Mouse (Mus musculus): ENCODE data around the gene 4932438H23Rik. TPM values are rescaled to one million over a fixed set of nuclear protein-coding genes. Genes with fewer than 3 reads are reported as not detected.
A peak's percentile ranks its signal among the peaks of the same experiment; 100 is the strongest.

The 4932438H23Rik gene
- total and polyA plus RNA-seq, 3 experiments: not detected

DNA sequence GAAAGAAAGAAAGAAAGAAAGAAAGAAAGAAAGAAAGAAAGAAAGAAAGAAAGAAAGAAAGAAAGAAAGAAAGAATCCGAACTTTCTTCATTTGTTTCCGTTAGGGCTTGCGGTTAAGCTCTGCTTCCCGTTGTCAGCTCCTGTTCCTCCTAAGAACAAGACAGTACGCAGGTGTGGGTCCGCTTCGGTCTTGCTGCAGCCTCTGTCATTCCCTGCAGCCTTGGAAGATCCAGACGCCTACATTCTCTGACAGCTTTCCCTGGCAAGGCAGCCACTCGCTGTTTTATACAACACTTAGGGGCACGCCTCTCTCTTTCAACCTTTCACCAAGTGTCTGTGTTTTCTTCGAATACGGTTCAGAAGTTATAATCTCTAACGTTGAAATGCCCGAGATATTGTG lies 8.5 kb upstream of the 4932438H23Rik start:
- no peaks in the 10 kb centered on the region for H3K9me3 ChIP-seq (replicated peaks; ENCODE audit: insufficient read depth, low read length)
- H3K4me3 ChIP-seq (ENCODE audit: control insufficient read depth in 1 of 2, insufficient read depth in 1 of 2, low read depth in 2 of 2, low read length in 2 of 2): no peak overlapping the region
- no peaks in the 10 kb centered on the region for H3K27me3 ChIP-seq (ENCODE audit: control insufficient read depth in 1 of 2, insufficient read depth in 2 of 2, low read length in 2 of 2)
- no peak overlapping the region for H3K9ac ChIP-seq (ENCODE audit: control insufficient read depth, low read depth, low read length, poor library complexity, severe bottlenecking)
- TF ChIP-seq GATA1 (IDR thresholded peaks at IDR 0.05; ENCODE audit: low read depth, low read length): no peak
- no peak for TF ChIP-seq USF1 (IDR thresholded peaks at IDR 0.05; ENCODE audit: low read depth, low read length)
- no peak for TF ChIP-seq RCOR1 (IDR thresholded peaks at IDR 0.05; ENCODE audit: low read depth, low read length)
- TF ChIP-seq MYC (IDR thresholded peaks at IDR 0.05; ENCODE audit: low read depth, low read length): no peak
- TF ChIP-seq ZNF384 (IDR thresholded peaks at IDR 0.05; ENCODE audit: low read depth, low read length): no peak
- TF ChIP-seq MAFK (IDR thresholded peaks at IDR 0.05; ENCODE audit: borderline replicate concordance, low read depth, low read length): no peak
- TF ChIP-seq TBP (IDR thresholded peaks at IDR 0.05; ENCODE audit: low read depth, low read length): no peak
- no peak for TF ChIP-seq POLR2A (IDR thresholded peaks at IDR 0.05; ENCODE audit: control insufficient read depth in 1 of 2, insufficient read depth in 1 of 2, low read depth in 1 of 2, low read length in 2 of 2, poor library complexity in 1 of 2)
- no peak for TF ChIP-seq SMC3 (IDR thresholded peaks at IDR 0.05; ENCODE audit: low read depth, low read length)
- no peak for TF ChIP-seq TAL1 (IDR thresholded peaks at IDR 0.05; ENCODE audit: low read length)
- DNase-seq (ENCODE audit: low read depth, low spot score): no peak
- no peak overlapping the region for H3K27ac ChIP-seq (ENCODE audit: control insufficient read depth, low read depth, low read length)
- no peaks in the 10 kb centered on the region for H3K79me2 ChIP-seq (ENCODE audit: control insufficient read depth, insufficient read depth, low read length, poor library complexity)
- peaks cover 0 to 5% of the 10 kb centered on the region in 2 experiments; a peak in 1 of 4 replicates for H3K4me1 ChIP-seq (ENCODE audit: control insufficient read depth in 1 of 2, insufficient read depth in 2 of 2, low read length in 2 of 2)
- H3K36me3 ChIP-seq (ENCODE audit: control insufficient read depth in 1 of 2, insufficient read depth in 2 of 2, low read length in 2 of 2): peaks cover 0 to 7% of the 10 kb centered on the region in 2 experiments; a peak in 2 of 4 replicates

DNA sequence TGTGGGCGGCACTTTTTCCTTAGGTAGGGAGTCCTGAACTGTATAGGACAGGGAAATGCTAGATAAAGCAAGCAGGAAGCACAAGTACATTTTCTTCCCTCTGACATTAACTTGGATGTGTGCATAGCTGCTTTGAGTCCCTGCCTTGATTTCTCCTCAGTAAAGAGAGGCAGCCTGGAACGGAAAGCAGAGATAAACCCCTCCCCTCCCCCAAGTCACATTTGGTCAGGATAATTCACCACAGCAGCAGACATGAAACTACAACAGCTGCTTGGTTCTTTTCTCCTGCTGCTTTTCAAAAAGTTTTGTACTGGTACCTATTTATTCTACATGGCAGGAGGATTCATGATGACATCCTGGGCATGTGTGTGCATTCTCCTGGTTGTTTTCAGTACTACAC lies 5.6 kb upstream of the 4932438H23Rik start:
- Histone ChIP-seq H3K9me3 (replicated peaks; ENCODE audit: insufficient read depth, low read length) (no peaks in the 10 kb centered on the region), H3K79me2 (ENCODE audit: control insufficient read depth, insufficient read depth, low read length, poor library complexity) (no peaks in the 10 kb centered on the region), H3K9ac (ENCODE audit: control insufficient read depth, low read depth, low read length, poor library complexity, severe bottlenecking) (no peak overlapping the region), H3K36me3 (ENCODE audit: control insufficient read depth in 1 of 2, insufficient read depth in 2 of 2, low read length in 2 of 2) (peaks cover 0 to 7% of the 10 kb centered on the region in 2 experiments; a peak in 2 of 4 replicates), H3K27ac (ENCODE audit: control insufficient read depth, low read depth, low read length) (peak overlapping the region; percentile 31), H3K4me1 (ENCODE audit: control insufficient read depth in 1 of 2, insufficient read depth in 2 of 2, low read length in 2 of 2) (peaks cover 0 to 5% of the 10 kb centered on the region in 2 experiments; a peak in 1 of 4 replicates), H3K4me3 (ENCODE audit: control insufficient read depth in 1 of 2, insufficient read depth in 1 of 2, low read depth in 2 of 2, low read length in 2 of 2) (no peak overlapping the region), H3K27me3 (ENCODE audit: control insufficient read depth in 1 of 2, insufficient read depth in 2 of 2, low read length in 2 of 2) (no peaks in the 10 kb centered on the region)
- no peak for TF ChIP-seq CTCF (IDR thresholded peaks at IDR 0.05 in 2 of 3, conservative IDR thresholded peaks at IDR 0.05 in 1 of 3; ENCODE audit: control insufficient read depth in 1 of 3, insufficient read depth in 1 of 3, low read depth in 2 of 3, low read length in 3 of 3, poor library complexity in 1 of 3, severe bottlenecking in 1 of 3)
- TF ChIP-seq SIN3A (IDR thresholded peaks at IDR 0.05; ENCODE audit: low read length): no peak
- TF ChIP-seq EP300 (IDR thresholded peaks at IDR 0.05; ENCODE audit: low read depth in 1 of 2, low read length in 2 of 2): peak; percentile 21 to 36; a peak in 2 of 4 replicates
- TF ChIP-seq ELF1 (IDR thresholded peaks at IDR 0.05; ENCODE audit: low read depth, low read length): no peak
- no peak for TF ChIP-seq MEF2A (IDR thresholded peaks at IDR 0.05; ENCODE audit: extremely low read depth, insufficient replicate concordance, low read depth, low read length, poor library complexity, severe bottlenecking)
- TF ChIP-seq RCOR1 (IDR thresholded peaks at IDR 0.05; ENCODE audit: low read depth, low read length): no peak
- TF ChIP-seq POLR2A (IDR thresholded peaks at IDR 0.05; ENCODE audit: control insufficient read depth in 1 of 2, insufficient read depth in 1 of 2, low read depth in 1 of 2, low read length in 2 of 2, poor library complexity in 1 of 2): no peak
- peak; percentile 53 for TF ChIP-seq GATA1 (IDR thresholded peaks at IDR 0.05; ENCODE audit: low read depth, low read length)
- no peak for TF ChIP-seq ZKSCAN1 (IDR thresholded peaks at IDR 0.05; ENCODE audit: low read depth, low read length)
- no peak for TF ChIP-seq TBP (IDR thresholded peaks at IDR 0.05; ENCODE audit: low read depth, low read length)
- TF ChIP-seq ETS1 (IDR thresholded peaks at IDR 0.05; ENCODE audit: low read depth, low read length): peak; percentile 50
- no peak for TF ChIP-seq BHLHE40 (IDR thresholded peaks at IDR 0.05; ENCODE audit: borderline replicate concordance, low read depth, low read length)
- no peak for TF ChIP-seq MYC (IDR thresholded peaks at IDR 0.05; ENCODE audit: low read depth, low read length)
- no peak for TF ChIP-seq CHD1 (IDR thresholded peaks at IDR 0.05; ENCODE audit: low read depth, low read length)
- TF ChIP-seq TAL1 (IDR thresholded peaks at IDR 0.05; ENCODE audit: low read length): no peak
- no peak for TF ChIP-seq SMC3 (IDR thresholded peaks at IDR 0.05; ENCODE audit: low read depth, low read length)
- no peak for TF ChIP-seq POLR2AphosphoS2 (IDR thresholded peaks at IDR 0.05; ENCODE audit: low read length)
- DNase-seq (ENCODE audit: low read depth, low spot score): peak; percentile 39

All from MEL (cell line).